Mouse (Mus musculus) spleen, adult 2 months (tissue): ENCODE measurements around the gene Gm17026. TPM values are rescaled to one million over a fixed set of nuclear protein-coding genes. Genes with fewer than 3 reads are reported as not detected.
A peak's percentile ranks its signal among the peaks of the same experiment; 100 is the strongest.
"Not testable (repeated sequence)": the region's sequence is repeated elsewhere in the genome, so short reads cannot be mapped to it uniquely, and the experiment has no call there.

Experiments used
- DNase-seq, 2 experiments: peaks; one replicate each; pipeline versions ENCODE4 v3.0.0 to v3.0.0-alpha.2; 2012 to 2021; ENCODE audit warnings: low spot score in 2 of 2, low read depth in 1 of 2
- H3K27ac ChIP-seq: fragments of 200-500 bp; 2 replicates; pipeline ENCODE4 v1.5.1; 2012; ENCODE audit warnings: low read length, inconsistent platforms; ENCODE audit not compliant: insufficient read depth
- H3K27me3 ChIP-seq: fragments of 200-500 bp; 2 replicates; pipeline ENCODE4 v1.6.1; 2012; ENCODE audit warnings: mild to moderate bottlenecking, moderate library complexity, low read length, inconsistent platforms; ENCODE audit not compliant: control insufficient read depth, insufficient read depth
- H3K36me3 ChIP-seq: fragments of 200-500 bp; 2 replicates; pipeline ENCODE4 v1.6.1; 2012; ENCODE audit warnings: mild to moderate bottlenecking, low read length, inconsistent platforms; ENCODE audit not compliant: control insufficient read depth, insufficient read depth
- H3K4me1 ChIP-seq: fragments of 200-500 bp; 2 replicates; pipeline ENCODE4 v1.6.1; 2011; ENCODE audit warnings: inconsistent platforms; ENCODE audit not compliant: control insufficient read depth, insufficient read depth, insufficient read length
- H3K4me3 ChIP-seq: fragments of 200-500 bp; 2 replicates; pipeline ENCODE4 v1.5.1; 2011; ENCODE audit warnings: mild to moderate bottlenecking, inconsistent platforms; ENCODE audit not compliant: insufficient read depth, insufficient read length; ENCODE audit errors: extremely low read depth
- WGBS: fragments of 180-500 bp; shearing (Covaris S2); methylation state at CpG from one replicate; pipeline ENCODE4 v1.1.7; 2018; 5-methylcytosine and 5-hydroxymethylcytosine counted together
- polyA plus RNA-seq: library from polyadenylated mRNA; depleted of rRNA; stranded (reverse); fragments of >200 nt; gene quantifications from 2 replicates; pipeline ENCODE4 v1.2.3, GENCODE M21; 2012; rRNA removed

Gene Gm17026
- not detected in 2 replicates for polyA plus RNA-seq

DNA sequence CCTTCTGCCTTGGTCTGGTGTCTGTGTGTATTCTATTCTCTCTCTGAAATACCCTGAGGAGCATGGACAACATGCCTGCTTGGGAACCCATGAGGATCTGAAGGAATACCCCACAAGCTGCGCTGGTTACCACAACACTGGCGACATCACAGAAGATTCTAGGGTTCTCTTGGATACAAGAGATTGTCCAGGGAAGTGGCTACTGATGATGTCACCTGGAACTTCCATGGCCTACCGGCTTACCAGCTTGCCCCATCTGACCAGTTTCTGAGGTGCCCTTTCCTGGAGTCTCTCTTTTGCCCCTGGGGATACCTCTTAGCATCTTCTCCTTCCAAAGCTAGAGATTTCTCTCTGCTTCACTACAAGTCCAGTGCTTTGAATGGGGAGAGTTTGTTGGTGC, at the start of gene Gm17026:
Gene Gm17026 (minus strand): TSS at position 101 of the 400 bp plus-strand sequence.
- not testable (repeated sequence) for H3K27ac ChIP-seq, H3K4me1 ChIP-seq, H3K27me3 ChIP-seq, DNase-seq, H3K36me3 ChIP-seq, H3K4me3 ChIP-seq
- 100% methylated on average over 1 of the region's 3 CpGs for whole genome bisulfite sequencing

DNA sequence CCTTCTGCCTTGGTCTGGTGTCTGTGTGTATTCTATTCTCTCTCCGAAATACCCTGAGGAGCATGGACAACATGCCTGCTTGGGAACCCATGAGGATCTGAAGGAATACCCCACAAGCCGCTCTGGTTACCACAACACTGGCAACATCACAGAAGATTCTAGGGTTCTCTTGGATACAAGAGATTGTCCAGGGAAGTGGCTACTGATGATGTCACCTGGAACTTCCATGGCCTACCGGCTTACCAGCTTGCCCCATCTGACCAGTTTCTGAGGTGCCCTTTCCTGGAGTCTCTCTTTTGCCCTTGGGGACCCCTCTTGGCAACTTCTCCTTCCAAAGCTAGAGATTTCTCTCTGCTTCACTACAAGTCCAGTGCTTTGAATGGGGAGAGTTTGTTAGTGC, 37.4 kb upstream of the Gm17026 start, which contains the start of gene Gm9611:
Gene Gm9611 (minus strand): TSS at position 101 of the 400 bp plus-strand sequence.
- not testable (repeated sequence) for H3K27ac ChIP-seq, DNase-seq, H3K4me1 ChIP-seq, H3K36me3 ChIP-seq, H3K27me3 ChIP-seq, H3K4me3 ChIP-seq
- 86% methylated on average over 1 of the region's 3 CpGs for WGBS

DNA sequence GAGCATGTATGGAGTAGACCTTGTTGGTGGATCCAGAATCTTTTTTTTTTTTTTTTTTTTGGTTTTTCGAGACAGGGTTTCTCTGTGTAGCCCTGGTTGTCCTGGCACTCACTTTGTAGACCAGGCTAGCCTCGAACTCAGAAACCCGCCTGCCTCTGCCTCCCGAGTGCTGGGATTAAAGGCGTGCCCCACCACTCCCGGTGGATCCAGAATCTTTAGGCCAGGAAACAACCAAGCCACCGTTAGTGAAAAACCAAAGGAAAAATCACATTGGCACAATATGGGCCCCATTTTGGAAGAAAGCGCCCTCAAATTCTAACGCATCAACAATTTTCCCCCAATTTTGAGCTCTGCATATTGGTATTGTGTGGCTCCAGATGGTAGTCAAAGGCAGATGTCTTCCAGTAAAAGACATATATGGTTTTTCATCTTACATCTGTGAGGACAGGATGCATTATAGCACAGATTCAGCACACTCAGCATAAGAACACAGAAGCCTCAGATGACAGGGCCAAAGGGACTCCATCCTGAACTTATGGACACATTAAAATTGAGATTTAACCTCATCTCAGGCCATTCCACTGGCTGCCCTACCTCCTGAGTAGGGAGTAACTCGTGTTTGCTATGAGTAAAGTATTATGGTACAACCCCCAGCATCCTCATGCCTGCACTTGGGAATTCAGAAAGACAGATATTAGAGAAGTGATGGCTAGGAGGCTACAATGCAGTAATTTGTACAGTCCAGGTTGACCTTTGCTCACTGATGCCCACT, 42.9 kb downstream of the Gm17026 start:
- peak in 1 of 2 experiments; percentile 4 for DNase-seq
- not testable (repeated sequence) for H3K4me1 ChIP-seq, H3K4me3 ChIP-seq, H3K27ac ChIP-seq, H3K27me3 ChIP-seq, H3K36me3 ChIP-seq
- 76% methylated on average over 9 of the region's 10 CpGs for WGBS

Other genes with a start within 250 kb of the Gm17026 start
- not detected in 2 replicates for gene Gm7951, start 142.7 kb downstream of the Gm17026 start, polyA plus RNA-seq
- gene Gm17027, start 97.4 kb downstream of the Gm17026 start, polyA plus RNA-seq, result not detected in 2 replicates
- not detected in 2 replicates for gene Gm3573, start 69.3 kb downstream of the Gm17026 start, polyA plus RNA-seq
- gene Gm9611, start 37.3 kb upstream of the Gm17026 start, polyA plus RNA-seq, result not detected in 2 replicates
- not detected in 2 replicates for gene Gm7995, start 50.2 kb upstream of the Gm17026 start, polyA plus RNA-seq
- gene Gm8005, start 179.6 kb upstream of the Gm17026 start, polyA plus RNA-seq, result not detected in 2 replicates
- gene Gm8011, start 203.8 kb upstream of the Gm17026 start, polyA plus RNA-seq, result not detected in 2 replicates
- not detected in 2 replicates for gene Gm8020, start 242.3 kb upstream of the Gm17026 start, polyA plus RNA-seq